Mouse (Mus musculus) liver, embryonic 11.5 days (tissue): ENCODE measurements around the gene A630095N17Rik. TPM values are rescaled to one million over a fixed set of nuclear protein-coding genes. Genes with fewer than 3 reads are reported as not detected.
A peak's percentile ranks its signal among the peaks of the same experiment; 100 is the strongest.

Experiments used
- ATAC-seq: fragments of 200-750 bp; cut with Nextera tagmentation; replicated peaks from 2 replicates; pipeline ENCODE4 v1.8.0; 2017; ENCODE audit warnings: moderate number of reproducible peaks, mild to moderate bottlenecking, moderate TSS enrichment, moderate library complexity; ENCODE audit not compliant: low FRiP score
- DNase-seq: peaks from one replicate; pipeline ENCODE4 v3.0.0-alpha.2; 2017; ENCODE audit warnings: low spot score
- H3K27ac ChIP-seq: fragments of 300-500 bp; sonication (generic); 2 replicates; pipeline ENCODE4 v1.5.1; 2014; ENCODE audit warnings: mild to moderate bottlenecking, low read depth, low read length, control low read depth
- H3K27me3 ChIP-seq: fragments of 300-500 bp; sonication (generic); replicated peaks from 2 replicates; pipeline ENCODE4 v1.6.1; 2014; ENCODE audit warnings: low read length, mixed read lengths; ENCODE audit not compliant: control insufficient read depth, insufficient read depth
- H3K36me3 ChIP-seq: fragments of 300-500 bp; sonication (generic); 2 replicates; pipeline ENCODE4 v1.6.1; 2014; ENCODE audit warnings: mild to moderate bottlenecking, low read length, moderate library complexity, mixed read lengths; ENCODE audit not compliant: control insufficient read depth, insufficient read depth
- H3K4me1 ChIP-seq: fragments of 300-500 bp; sonication (generic); replicated peaks from 2 replicates; pipeline ENCODE4 v1.6.1; 2014; ENCODE audit warnings: low read length, mixed read lengths; ENCODE audit not compliant: control insufficient read depth, insufficient read depth
- H3K4me2 ChIP-seq: fragments of 300-500 bp; sonication (generic); 2 replicates; pipeline ENCODE4 v1.6.1; 2014; ENCODE audit warnings: mild to moderate bottlenecking, control low read depth, moderate library complexity
- H3K4me3 ChIP-seq: fragments of 300-500 bp; sonication (generic); 2 replicates; pipeline ENCODE4 v1.5.1; 2014; ENCODE audit warnings: low read depth, low read length, control low read depth
- H3K9ac ChIP-seq: fragments of 300-500 bp; sonication (generic); 2 replicates; pipeline ENCODE4 v1.6.1; 2014; ENCODE audit warnings: low read depth, low read length, control low read depth
- H3K9me3 ChIP-seq: fragments of 300-500 bp; sonication (generic); 2 replicates; pipeline ENCODE4 v1.6.1; 2016; ENCODE audit warnings: low read length, inconsistent platforms, mixed read lengths; ENCODE audit not compliant: control insufficient read depth
- WGBS: fragments of 180-500 bp; shearing (Covaris S2); extraction: QIAGEN DNeasy Blood & Tissue Kit; methylation state at CpG from one replicate; pipeline ENCODE4 v1.1.7; 2014; 5-methylcytosine and 5-hydroxymethylcytosine counted together
- microRNA-seq: library from miRNA; unstranded; fragments of <30 nt; microRNA quantifications from one replicate; pipeline ENCODE4, GENCODE M21; 2017; ENCODE audit warnings: borderline number of aligned reads
- polyA plus RNA-seq: library from polyadenylated mRNA; unstranded; fragments of >200 nt; fragmentation: Nextera tagmentation; extraction: Ambion mirVana; gene quantifications from 2 replicates; pipeline ENCODE4 v1.2.1, GENCODE M21; 2014

A630095N17Rik gene
- polyA plus RNA-seq, 1 experiment from 2014 or later, result not detected

GRCm38 (mm10) chr1:75180741-75181140 lies 51.2 kb downstream of the A630095N17Rik start:
- Histone ChIP-seq H3K4me3 (peak overlapping the region; percentile 81), H3K4me2 (peak overlapping the region; percentile 98), H3K9me3 (no peaks in the 10 kb centered on the region), H3K4me1 (peaks cover 18% of the 10 kb centered on the region), H3K27me3 (no peaks in the 10 kb centered on the region), H3K9ac (peak overlapping the region; percentile 47), H3K27ac (peak overlapping the region; percentile 79), H3K36me3 (peaks cover 29% of the 10 kb centered on the region)
- no peak for DNase-seq
- 33% methylated on average over 7 of the region's 7 CpGs for WGBS
- ATAC-seq, result no peak

- Histone ChIP-seq H3K4me2 (peak within 1 kb of the TSS; percentile 98), H3K4me1 (peaks cover 18% of the 10 kb centered on the region), H3K27me3 (no peaks in the 10 kb centered on the region), H3K9me3 (no peaks in the 10 kb centered on the region), H3K9ac (peak within 1 kb of the TSS; percentile 77), H3K27ac (peak within 1 kb of the TSS; percentile 98), H3K36me3 (peaks cover 30% of the 10 kb centered on the region), H3K4me3 (peak within 1 kb of the TSS; percentile 81)
- DNase-seq (peak; percentile 88), ATAC-seq (peak; percentile 87)
- WGBS, result under 1% methylated on average over 31 of the region's 31 CpGs
Observed at GRCm38 (mm10) chr1:75180105-75180590, 51.8 kb downstream of the A630095N17Rik start, which contains the start of gene Abcb6. Abcb6 (minus strand) TSS chr1:75180392.

GRCm38 (mm10) chr1:75179334-75180104 lies 52.4 kb downstream of the A630095N17Rik start:
- H3K4me1 ChIP-seq, result peaks cover 18% of the 10 kb centered on the region
- DNase-seq (peak; percentile 62), ATAC-seq (peak; percentile 79)
- peak overlapping the region; percentile 77 for H3K9ac ChIP-seq
- peak overlapping the region; percentile 98 for H3K4me2 ChIP-seq
- WGBS, result 7% methylated on average over 23 of the region's 23 CpGs
- H3K27me3 ChIP-seq, result no peaks in the 10 kb centered on the region
- H3K9me3 ChIP-seq, result no peaks in the 10 kb centered on the region
- peak overlapping the region; percentile 98 for H3K27ac ChIP-seq
- H3K4me3 ChIP-seq, result peak overlapping the region; percentile 81
- H3K36me3 ChIP-seq, result peaks cover 25% of the 10 kb centered on the region

Small RNA genes within 50 kb of the gene (microRNA-seq; reads per million reads assigned to microRNA genes)
- gene Gm27943, result not detected

Other genes starting within 250 kb of the A630095N17Rik start
- gene Nhej1, start 106.9 kb downstream of the A630095N17Rik start, polyA plus RNA-seq, result 6.8 and 8.6 TPM in 2 replicates
- 0.23 and 0.42 TPM in 2 replicates for gene Slc23a3, start 98.2 kb downstream of the A630095N17Rik start, polyA plus RNA-seq
- 63.4 and 68.3 TPM in 2 replicates for gene Cnppd1, start 89.4 kb downstream of the A630095N17Rik start, polyA plus RNA-seq
- 72.5 and 72.9 TPM in 2 replicates for gene Retreg2, start 89.3 kb downstream of the A630095N17Rik start, polyA plus RNA-seq
- gene Zfand2b, start 63.5 kb downstream of the A630095N17Rik start, polyA plus RNA-seq, result 45.4 and 50.9 TPM in 2 replicates
- 70.5 and 74.1 TPM in 2 replicates for gene Abcb6, start 51.7 kb downstream of the A630095N17Rik start, polyA plus RNA-seq
- 20.5 and 21.5 TPM in 2 replicates for gene Ankzf1, start 40.0 kb downstream of the A630095N17Rik start, polyA plus RNA-seq
- 20.0 and 24.1 TPM in 2 replicates for gene Atg9a, start 39.9 kb downstream of the A630095N17Rik start, polyA plus RNA-seq
- gene Glb1l, start 21.3 kb downstream of the A630095N17Rik start, polyA plus RNA-seq, result 8.0 and 9.1 TPM in 2 replicates
- gene Stk16, start 21.3 kb downstream of the A630095N17Rik start, polyA plus RNA-seq, result 122 and 131 TPM in 2 replicates
- gene Tuba4a, start 12.2 kb downstream of the A630095N17Rik start, polyA plus RNA-seq, result 282 and 298 TPM in 2 replicates
- gene Dnajb2, start 4.3 kb upstream of the A630095N17Rik start, polyA plus RNA-seq, result 13.6 and 17.5 TPM in 2 replicates
- 0.55 and 1.0 TPM in 2 replicates for gene Ptprn, start 32.4 kb upstream of the A630095N17Rik start, polyA plus RNA-seq
- 0.40 TPM in 1 of 2 replicates, not detected in the other for gene Resp18, start 46.3 kb upstream of the A630095N17Rik start, polyA plus RNA-seq
- 83.7 and 98.7 TPM in 2 replicates for gene Dnpep, start 85.9 kb upstream of the A630095N17Rik start, polyA plus RNA-seq
- 13.3 and 14.5 TPM in 2 replicates for gene Des, start 128.2 kb upstream of the A630095N17Rik start, polyA plus RNA-seq
- 24.8 and 32.3 TPM in 2 replicates for gene Speg, start 143.2 kb upstream of the A630095N17Rik start, polyA plus RNA-seq
- gene Gmppa, start 203.8 kb upstream of the A630095N17Rik start, polyA plus RNA-seq, result 64.0 and 69.1 TPM in 2 replicates
- 0.56 and 0.65 TPM in 2 replicates for gene Asic4, start 218.3 kb upstream of the A630095N17Rik start, polyA plus RNA-seq
- gene Chpf, start 247.2 kb upstream of the A630095N17Rik start, polyA plus RNA-seq, result 17.7 and 17.9 TPM in 2 replicates
- gene Tmem198, start 247.4 kb upstream of the A630095N17Rik start, polyA plus RNA-seq, result 0.15 and 0.26 TPM in 2 replicates